In the genomic region with DNA sequence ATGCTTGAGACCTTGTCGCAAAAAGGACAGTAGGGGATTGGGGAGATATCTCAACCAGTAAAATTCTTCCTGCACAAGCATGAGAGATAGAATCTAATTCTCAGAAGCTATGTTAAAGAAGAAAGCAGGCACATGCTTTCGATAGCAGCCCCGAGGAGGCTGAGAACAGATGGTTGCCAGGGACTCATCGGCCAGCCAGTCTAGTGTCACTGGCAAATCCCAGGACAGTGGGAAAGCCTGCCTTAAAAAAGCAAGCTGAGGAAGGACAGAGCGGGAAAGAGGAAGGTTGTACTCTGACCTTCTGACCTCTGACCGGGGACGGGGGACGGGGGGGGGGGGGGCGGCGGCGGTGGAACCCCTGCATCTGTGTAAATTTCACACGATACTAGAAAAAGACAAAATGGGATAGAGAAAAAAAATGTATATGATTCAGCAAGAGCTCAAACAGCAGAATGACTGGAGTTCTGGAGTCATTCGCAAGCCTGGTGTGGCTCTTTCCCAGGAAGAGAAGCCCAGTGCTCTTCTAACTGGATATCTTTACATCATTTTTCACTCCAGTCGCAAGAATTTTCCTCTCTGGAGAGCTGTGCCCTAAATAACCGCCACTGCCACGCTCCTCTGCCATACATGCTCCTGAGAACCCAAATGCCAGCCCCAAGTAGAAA, we compare ENCODE assay signal across 10 mouse cellular contexts. TPM values are rescaled to one million over a fixed set of nuclear protein-coding genes. Genes with fewer than 3 reads are reported as not detected.
DNase-seq lines count a peak whose midpoint lies in the region; ATAC-seq lines count a peak whose summit lies in the region.
"Had no signal": no experiment of that assay in that cellular context is flagged by ENCODE, and none has a peak within 500 bp of the region (broad histone marks: within the 10 kb centered on the region; RNA-seq: fewer than 3 reads in every experiment).

No protein-coding gene starts in this region.

- H3K27me3 ChIP-seq in heart, embryonic 15.5 days, result no peaks in the 10 kb centered on the region
- peaks cover 6% of the 10 kb centered on the region; the same call in 1 of the 2 replicates for H3K27me3 ChIP-seq in liver, embryonic 13.5 days
- 0 out of 2 replicates have a peak, but pooled peaks cover 5% of the 10 kb centered on the region for H3K27me3 ChIP-seq in liver, embryonic 12.5 days (replicated peaks)
- H3K27me3 ChIP-seq in embryonic facial prominence, embryonic 15.5 days, result no peaks in the 10 kb centered on the region

- peak overlapping the region; percentile 69 for H3K27ac ChIP-seq in heart, embryonic 15.5 days
- H3K27ac ChIP-seq in liver, embryonic 13.5 days, result no peak overlapping the region
- no peak overlapping the region for H3K27ac ChIP-seq in liver, embryonic 12.5 days
- H3K27ac ChIP-seq in embryonic facial prominence, embryonic 15.5 days (replicated peaks), result no peak overlapping the region
- H3K27ac ChIP-seq: liver, embryonic 14.5 days; midbrain, embryonic 12.5 days had no signal

- peak overlapping the region; percentile 53 for H3K4me2 ChIP-seq in heart, embryonic 15.5 days
- H3K4me2 ChIP-seq in liver, embryonic 13.5 days, result no peak overlapping the region
- no peak overlapping the region for H3K4me2 ChIP-seq in liver, embryonic 12.5 days
- peak overlapping the region; percentile 25 for H3K4me2 ChIP-seq in embryonic facial prominence, embryonic 15.5 days (replicated peaks)
- H3K4me2 ChIP-seq: midbrain, embryonic 12.5 days had no signal

- H3K9ac ChIP-seq in heart, embryonic 15.5 days, result no peak overlapping the region
- H3K9ac ChIP-seq in liver, embryonic 13.5 days, result no peak overlapping the region
- H3K9ac ChIP-seq in liver, embryonic 12.5 days, result no peak overlapping the region
- H3K9ac ChIP-seq in embryonic facial prominence, embryonic 15.5 days, result no peak overlapping the region
- H3K9ac ChIP-seq: liver, embryonic 14.5 days; midbrain, embryonic 12.5 days had no signal

- no peak for DNase-seq in heart, postnatal 36 days
- DNase-seq in liver, embryonic 13.5 days, result no peak
- peak; percentile 42 for DNase-seq in neural tube, embryonic 10.5 days (ENCODE audit: extremely low spot score, low spot score)
- no peak for DNase-seq in T-cell, adult 2 months (ENCODE audit: low spot score)
- DNase-seq: cerebellum, adult 2 months had no signal

- 38% methylated on average over 16 of the region's 16 CpGs for WGBS in heart, embryonic 15.5 days
- WGBS in liver, embryonic 13.5 days (ENCODE audit: insufficient replicate concordance), result 62% methylated on average over 16 of the region's 16 CpGs
- WGBS in liver, embryonic 12.5 days (ENCODE audit: insufficient replicate concordance), result 58% methylated on average over 16 of the region's 16 CpGs
- 30% methylated on average over 16 of the region's 16 CpGs for WGBS in embryonic facial prominence, embryonic 15.5 days

- H3K36me3 ChIP-seq in heart, embryonic 15.5 days, result no peaks in the 10 kb centered on the region
- no peaks in the 10 kb centered on the region for H3K36me3 ChIP-seq in liver, embryonic 13.5 days
- H3K36me3 ChIP-seq in liver, embryonic 12.5 days, result no peaks in the 10 kb centered on the region
- no peaks in the 10 kb centered on the region for H3K36me3 ChIP-seq in embryonic facial prominence, embryonic 15.5 days
- H3K36me3 ChIP-seq: midbrain, embryonic 12.5 days had no signal

- H3K4me1 ChIP-seq in heart, embryonic 15.5 days (replicated peaks), result peaks cover 14% of the 10 kb centered on the region
- peaks cover 2% of the 10 kb centered on the region; the same call in 1 of the 2 replicates for H3K4me1 ChIP-seq in liver, embryonic 13.5 days (replicated peaks)
- no peaks in the 10 kb centered on the region for H3K4me1 ChIP-seq in liver, embryonic 12.5 days
- peaks cover 6% of the 10 kb centered on the region for H3K4me1 ChIP-seq in embryonic facial prominence, embryonic 15.5 days

- no peak for ATAC-seq in heart, embryonic 15.5 days (replicated peaks; ENCODE audit: insufficient number of reproducible peaks, insufficient read depth, low FRiP score, low read depth)
- peak; percentile 41; the same call in 1 of the 2 replicates for ATAC-seq in liver, embryonic 13.5 days (ENCODE audit: low read depth)
- ATAC-seq in liver, embryonic 12.5 days, result no peak
- no peak for ATAC-seq in embryonic facial prominence, embryonic 15.5 days (ENCODE audit: insufficient number of reproducible peaks, low FRiP score, low TSS enrichment, low read depth)

- intact Hi-C loops in heart, postnatal 36 days (cut with DNase I), result no loop called here

- H3K9me3 ChIP-seq in heart, embryonic 15.5 days (replicated peaks), result no peaks in the 10 kb centered on the region
- no peaks in the 10 kb centered on the region for H3K9me3 ChIP-seq in liver, embryonic 13.5 days (replicated peaks)
- no peaks in the 10 kb centered on the region for H3K9me3 ChIP-seq in liver, embryonic 12.5 days (replicated peaks)
- H3K9me3 ChIP-seq in embryonic facial prominence, embryonic 15.5 days (replicated peaks), result no peaks in the 10 kb centered on the region
- H3K9me3 ChIP-seq: midbrain, embryonic 12.5 days had no signal

- no peak overlapping the region for H3K4me3 ChIP-seq in heart, embryonic 15.5 days
- no peak overlapping the region for H3K4me3 ChIP-seq in liver, embryonic 13.5 days (replicated peaks)
- no peak overlapping the region for H3K4me3 ChIP-seq in liver, embryonic 12.5 days
- no peak overlapping the region for H3K4me3 ChIP-seq in embryonic facial prominence, embryonic 15.5 days (replicated peaks)
- H3K4me3 ChIP-seq: midbrain, embryonic 12.5 days had no signal

RNA-seq across cellular contexts. Expression of gene Nudt4, which starts 46.9 kb away (rescaled TPM):
- 68.7 and 71.6 TPM in 2 replicates for polyA plus RNA-seq in heart, embryonic 15.5 days (2015; fragmentation: Nextera tagmentation; extraction: Ambion mirVana)
- total RNA-seq in heart, postnatal 36 days (2021), result 100 to 1,000 TPM; 245 to 277 TPM
- polyA plus RNA-seq in liver, embryonic 13.5 days (2015; fragmentation: Nextera tagmentation; extraction: Ambion mirVana), result 81.7 and 96.5 TPM in 2 replicates
- polyA plus RNA-seq in liver, embryonic 12.5 days (2016; fragmentation: Nextera tagmentation; extraction: Ambion mirVana), result 130 and 134 TPM in 2 replicates
- polyA plus RNA-seq in embryonic facial prominence, embryonic 15.5 days (2015; fragmentation: Nextera tagmentation; extraction: Ambion mirVana), result 81.1 and 82.2 TPM in 2 replicates

Comparison
In these comparisons a context has a peak if more than half of its experiments do, and no peak if none do; other contexts are left out.
1. H3K4me2 ChIP-seq: peak in heart, embryonic 15.5 days (single experiment) and embryonic facial prominence, embryonic 15.5 days (single experiment); none in liver, embryonic 13.5 days (single experiment) and liver, embryonic 12.5 days (single experiment).